Mouse (Mus musculus) cerebellum, adult 2 months (tissue): ENCODE measurements around the gene Id3.

Experiments used
- CTCF ChIP-seq: fragments of 200-500 bp; IDR thresholded peaks from 2 replicates; pipeline ENCODE4 v1.5.1; 2011; ENCODE audit warnings: low read depth, mild to moderate bottlenecking, control low read depth, low read length, moderate library complexity, borderline replicate concordance; ENCODE audit not compliant: insufficient read depth
- POLR2A ChIP-seq: fragments of 200-500 bp; IDR thresholded peaks from 2 replicates; pipeline ENCODE4 v1.6.1; 2011; ENCODE audit warnings: low read length, control low read depth, borderline replicate concordance; ENCODE audit not compliant: insufficient read depth

DNA sequence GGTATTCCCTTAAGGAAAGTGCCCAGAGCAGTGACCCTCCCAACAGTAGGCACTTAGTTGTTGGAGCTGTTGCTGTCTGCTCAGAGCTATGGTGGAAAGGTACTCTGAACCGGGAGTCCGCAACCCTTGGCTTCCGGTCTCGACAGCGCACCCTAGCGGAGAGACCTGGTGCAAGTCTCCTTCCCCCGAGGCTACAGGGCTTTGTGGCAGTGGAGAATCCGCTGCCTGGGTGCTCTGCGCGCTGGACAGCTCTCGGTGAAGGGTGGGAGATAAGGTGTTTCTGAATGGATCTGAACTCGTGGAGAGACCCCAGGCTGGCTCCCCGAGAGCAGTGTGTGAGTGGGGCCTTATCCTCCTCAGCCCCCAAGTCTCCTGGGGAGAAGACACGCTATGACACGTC, 36.7 kb downstream of the Id3 start:
- TF ChIP-seq POLR2A (no peak), CTCF (peak; percentile 69)
